Mouse (Mus musculus): ENCODE results near the gene Sptbn4. TPM values are rescaled to one million over a fixed set of nuclear protein-coding genes. Genes with fewer than 3 reads are reported as not detected.

The Sptbn4 gene
- polyA plus RNA-seq, 1 experiment, result 0.09 TPM

GRCm38 (mm10) chr7:27490227-27490542 is 42.7 kb upstream of the Sptbn4 start:
- no peaks in the 10 kb centered on the region for H3K27me3 ChIP-seq (replicated peaks; ENCODE audit: control insufficient read depth, insufficient read depth, low read length)
- peak overlapping the region; percentile 13 for H3K4me3 ChIP-seq (ENCODE audit: insufficient read depth, low read depth, low read length)
- 17% methylated on average over 4 of the region's 4 CpGs for WGBS
- no peak for TF ChIP-seq CTCF (conservative IDR thresholded peaks at IDR 0.05; ENCODE audit: insufficient read depth, insufficient read length, low read depth, low read length)
- no peak for TF ChIP-seq POLR2A (IDR thresholded peaks at IDR 0.05; ENCODE audit: low read depth, low read length)
- peak overlapping the region; percentile 87 for H3K27ac ChIP-seq (ENCODE audit: insufficient read depth, low read depth, low read length)
- no peak for DNase-seq
- peaks cover 14% of the 10 kb centered on the region for H3K4me1 ChIP-seq (ENCODE audit: control insufficient read depth, insufficient read depth, low read length)
- H3K36me3 ChIP-seq (ENCODE audit: control insufficient read depth, insufficient read depth, low read length), result no peaks in the 10 kb centered on the region; the same call in 1 of the 2 replicates

GRCm38 (mm10) chr7:27489270-27489869 is 41.9 kb upstream of the Sptbn4 start:
- no peaks in the 10 kb centered on the region; the same call in 1 of the 2 replicates for H3K36me3 ChIP-seq (ENCODE audit: control insufficient read depth, insufficient read depth, low read length)
- WGBS, result 76% methylated on average over 25 of the region's 25 CpGs
- no peaks in the 10 kb centered on the region for H3K27me3 ChIP-seq (replicated peaks; ENCODE audit: control insufficient read depth, insufficient read depth, low read length)
- H3K4me3 ChIP-seq (ENCODE audit: insufficient read depth, low read depth, low read length), result no peak overlapping the region
- H3K27ac ChIP-seq (ENCODE audit: insufficient read depth, low read depth, low read length), result no peak overlapping the region; the same call in 1 of the 2 replicates
- no peak for TF ChIP-seq CTCF (conservative IDR thresholded peaks at IDR 0.05; ENCODE audit: insufficient read depth, insufficient read length, low read depth, low read length)
- TF ChIP-seq POLR2A (IDR thresholded peaks at IDR 0.05; ENCODE audit: low read depth, low read length), result no peak
- DNase-seq, result no peak
- H3K4me1 ChIP-seq (ENCODE audit: control insufficient read depth, insufficient read depth, low read length), result peaks cover 14% of the 10 kb centered on the region

- peak; percentile 82 for DNase-seq
- Histone ChIP-seq H3K27me3 (replicated peaks; ENCODE audit: control insufficient read depth, insufficient read depth, low read length) (no peaks in the 10 kb centered on the region), H3K4me1 (ENCODE audit: control insufficient read depth, insufficient read depth, low read length) (peaks cover 14% of the 10 kb centered on the region), H3K4me3 (ENCODE audit: insufficient read depth, low read depth, low read length) (peak overlapping the region; percentile 72), H3K27ac (ENCODE audit: insufficient read depth, low read depth, low read length) (peak overlapping the region; percentile 80), H3K36me3 (ENCODE audit: control insufficient read depth, insufficient read depth, low read length) (no peaks in the 10 kb centered on the region; the same call in 1 of the 2 replicates)
- 1% methylated on average over 13 of the region's 13 CpGs for WGBS
- TF ChIP-seq POLR2A (IDR thresholded peaks at IDR 0.05; ENCODE audit: low read depth, low read length) (no peak), CTCF (conservative IDR thresholded peaks at IDR 0.05; ENCODE audit: insufficient read depth, insufficient read length, low read depth, low read length) (no peak)
These were observed 40.3 kb upstream of the Sptbn4 start for GRCm38 (mm10) chr7:27487740-27488268.

- DNase-seq, result peak; percentile 100
- Histone ChIP-seq H3K4me1 (ENCODE audit: control insufficient read depth, insufficient read depth, low read length) (peaks cover 14% of the 10 kb centered on the region), H3K36me3 (ENCODE audit: control insufficient read depth, insufficient read depth, low read length) (no peaks in the 10 kb centered on the region; the same call in 1 of the 2 replicates), H3K27ac (ENCODE audit: insufficient read depth, low read depth, low read length) (peak within 1 kb of the TSS; percentile 90), H3K27me3 (replicated peaks; ENCODE audit: control insufficient read depth, insufficient read depth, low read length) (no peaks in the 10 kb centered on the region), H3K4me3 (ENCODE audit: insufficient read depth, low read depth, low read length) (peak within 1 kb of the TSS; percentile 72)
- WGBS, result 1% methylated on average over 75 of the region's 80 CpGs
- TF ChIP-seq CTCF (conservative IDR thresholded peaks at IDR 0.05; ENCODE audit: insufficient read depth, insufficient read length, low read depth, low read length) (0 out of 2 replicates have a peak, but pooled peaks have one; percentile 18), POLR2A (IDR thresholded peaks at IDR 0.05; ENCODE audit: low read depth, low read length) (peak; percentile 100)
These were observed 39.5 kb upstream of the Sptbn4 start, which contains the start of gene Sertad1 for GRCm38 (mm10) chr7:27486770-27487697. Gene Sertad1, plus strand, starts transcription at chr7:27486910.

- DNase-seq, result peak; percentile 72
- Histone ChIP-seq H3K27me3 (replicated peaks; ENCODE audit: control insufficient read depth, insufficient read depth, low read length) (no peaks in the 10 kb centered on the region), H3K4me1 (ENCODE audit: control insufficient read depth, insufficient read depth, low read length) (peaks cover 10% of the 10 kb centered on the region), H3K4me3 (ENCODE audit: insufficient read depth, low read depth, low read length) (peak overlapping the region; percentile 57), H3K36me3 (ENCODE audit: control insufficient read depth, insufficient read depth, low read length) (no peaks in the 10 kb centered on the region; the same call in 1 of the 2 replicates), H3K27ac (ENCODE audit: insufficient read depth, low read depth, low read length) (peak overlapping the region; percentile 72)
- 1% methylated on average over 13 of the region's 13 CpGs for WGBS
- no peak for TF ChIP-seq POLR2A (IDR thresholded peaks at IDR 0.05; ENCODE audit: low read depth, low read length)
- no peak for TF ChIP-seq CTCF (conservative IDR thresholded peaks at IDR 0.05; ENCODE audit: insufficient read depth, insufficient read length, low read depth, low read length)
These were observed 38.8 kb upstream of the Sptbn4 start for GRCm38 (mm10) chr7:27486102-27486769.

GRCm38 (mm10) chr7:27483860-27484259 is 36.4 kb upstream of the Sptbn4 start:
- H3K27me3 ChIP-seq (replicated peaks; ENCODE audit: control insufficient read depth, insufficient read depth, low read length), result no peaks in the 10 kb centered on the region
- H3K4me1 ChIP-seq (ENCODE audit: control insufficient read depth, insufficient read depth, low read length), result peaks cover 14% of the 10 kb centered on the region
- no peak overlapping the region for H3K4me3 ChIP-seq (ENCODE audit: insufficient read depth, low read depth, low read length)
- TF ChIP-seq CTCF (conservative IDR thresholded peaks at IDR 0.05; ENCODE audit: insufficient read depth, insufficient read length, low read depth, low read length), result no peak
- TF ChIP-seq POLR2A (IDR thresholded peaks at IDR 0.05; ENCODE audit: low read depth, low read length), result no peak
- 87% methylated on average over 4 of the region's 4 CpGs for WGBS
- no peaks in the 10 kb centered on the region for H3K36me3 ChIP-seq (ENCODE audit: control insufficient read depth, insufficient read depth, low read length)
- no peak overlapping the region for H3K27ac ChIP-seq (ENCODE audit: insufficient read depth, low read depth, low read length)
- DNase-seq, result no peak
